Mouse (Mus musculus) ES-Bruce4 (cell line): ENCODE results near the gene Rnf180. TPM values are rescaled to one million over a fixed set of nuclear protein-coding genes. Genes with fewer than 3 reads are reported as not detected.

Experiments used
- H3K27ac ChIP-seq: 2 replicates; pipeline ENCODE4 v1.5.1; 2012; ENCODE audit warnings: low read length, inconsistent platforms; ENCODE audit not compliant: insufficient read depth
- H3K27me3 ChIP-seq: 2 replicates; pipeline ENCODE4 v1.6.1; 2012; ENCODE audit warnings: mild to moderate bottlenecking, low read length, inconsistent platforms; ENCODE audit not compliant: control insufficient read depth, poor library complexity, insufficient read depth, severe bottlenecking
- H3K36me3 ChIP-seq: 2 replicates; pipeline ENCODE4 v1.6.1; 2012; ENCODE audit warnings: inconsistent platforms, mild to moderate bottlenecking, low read length, moderate library complexity; ENCODE audit not compliant: control insufficient read depth, poor library complexity, insufficient read depth, severe bottlenecking
- H3K4me1 ChIP-seq: one replicate; pipeline ENCODE4 v1.8.1; 2011; ENCODE audit warnings: low read length; ENCODE audit not compliant: control insufficient read depth, insufficient read depth
- H3K4me3 ChIP-seq: 2 replicates; pipeline ENCODE4 v1.5.1; 2011; ENCODE audit warnings: low read depth, mild to moderate bottlenecking, low read length
- H3K9ac ChIP-seq: 2 replicates; pipeline ENCODE4 v1.6.1; 2012; ENCODE audit warnings: low read depth, mild to moderate bottlenecking, inconsistent platforms; ENCODE audit not compliant: poor library complexity, severe bottlenecking
- H3K9me3 ChIP-seq: replicated peaks from 2 replicates; pipeline ENCODE4 v1.6.1; 2012; ENCODE audit warnings: mild to moderate bottlenecking, low read length, inconsistent platforms; ENCODE audit not compliant: control insufficient read depth, poor library complexity, insufficient read depth, severe bottlenecking
- CTCF ChIP-seq: IDR thresholded peaks from one replicate; pipeline ENCODE4 v1.8.1; 2011; ENCODE audit warnings: low read depth, low read length
- EP300 ChIP-seq: IDR thresholded peaks from 2 replicates; pipeline ENCODE4 v1.6.1; 2011; ENCODE audit warnings: low read depth, low read length; ENCODE audit not compliant: insufficient read depth
- POLR2A ChIP-seq: IDR thresholded peaks from one replicate; pipeline ENCODE4 v1.8.1; 2011; ENCODE audit warnings: low read length; ENCODE audit not compliant: insufficient read depth
- polyA plus RNA-seq: library from polyadenylated mRNA; stranded (reverse); fragments of >200 nt; gene quantifications from 2 replicates; pipeline ENCODE4 v1.2.4, GENCODE M21; 2011; ENCODE audit warnings: low read depth; ENCODE audit not compliant: missing spikeins, insufficient read depth, insufficient read length

Gene Rnf180
- polyA plus RNA-seq, 1 experiment: 1.1 TPM

DNA sequence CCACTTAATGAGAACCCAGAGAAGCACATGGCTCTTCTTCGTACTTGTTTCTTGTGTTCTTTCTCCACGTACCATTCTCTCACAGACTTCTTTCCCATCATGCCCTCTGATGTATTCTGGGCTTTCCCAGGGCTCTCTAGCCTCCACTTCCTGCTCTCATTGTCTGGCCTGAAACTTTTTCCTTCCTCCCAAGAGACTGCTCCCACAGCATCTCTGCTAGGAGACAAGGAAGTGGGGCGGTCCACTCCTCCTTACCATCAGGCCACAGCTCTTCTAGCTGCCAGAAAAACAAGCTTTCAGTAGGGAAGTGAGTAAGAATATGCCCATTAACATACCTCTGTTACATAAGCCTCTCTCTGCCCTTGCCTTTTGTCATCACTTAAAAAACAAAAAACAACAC, 90.8 kb downstream of the Rnf180 start:
- no peaks in the 10 kb centered on the region for H3K4me1 ChIP-seq
- no peak overlapping the region for H3K9ac ChIP-seq
- no peak overlapping the region for H3K27ac ChIP-seq
- TF ChIP-seq CTCF (no peak), POLR2A (no peak), EP300 (no peak)
- no peaks in the 10 kb centered on the region for H3K27me3 ChIP-seq
- H3K4me3 ChIP-seq: no peak overlapping the region
- H3K36me3 ChIP-seq: no peaks in the 10 kb centered on the region
- no peaks in the 10 kb centered on the region for H3K9me3 ChIP-seq

DNA sequence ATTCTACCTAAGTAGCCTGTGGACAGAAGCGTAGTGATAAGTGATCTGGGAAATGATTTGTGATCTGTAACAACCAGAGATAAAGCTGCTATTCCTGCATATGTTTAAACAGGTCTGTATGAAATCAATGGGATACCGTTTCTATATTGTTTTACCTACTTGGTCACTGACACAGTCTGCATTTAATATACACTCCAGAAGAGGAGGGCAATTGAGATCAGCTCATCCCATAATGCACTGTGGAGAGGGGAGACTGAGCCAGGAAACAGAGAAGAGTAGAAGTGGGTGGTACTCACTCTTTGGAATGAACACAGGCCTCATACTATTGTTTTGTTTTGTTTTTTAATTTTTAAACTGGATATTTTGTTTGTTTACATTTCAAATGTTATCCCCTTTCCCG, 96.0 kb downstream of the Rnf180 start:
- TF ChIP-seq CTCF: no peak
- no peak for TF ChIP-seq POLR2A
- no peak for TF ChIP-seq EP300
- no peaks in the 10 kb centered on the region for H3K9me3 ChIP-seq
- H3K27me3 ChIP-seq: no peaks in the 10 kb centered on the region
- H3K36me3 ChIP-seq: no peaks in the 10 kb centered on the region
- H3K27ac ChIP-seq: no peak overlapping the region
- H3K9ac ChIP-seq: no peak overlapping the region
- H3K4me3 ChIP-seq: no peak overlapping the region
- H3K4me1 ChIP-seq: no peaks in the 10 kb centered on the region

DNA sequence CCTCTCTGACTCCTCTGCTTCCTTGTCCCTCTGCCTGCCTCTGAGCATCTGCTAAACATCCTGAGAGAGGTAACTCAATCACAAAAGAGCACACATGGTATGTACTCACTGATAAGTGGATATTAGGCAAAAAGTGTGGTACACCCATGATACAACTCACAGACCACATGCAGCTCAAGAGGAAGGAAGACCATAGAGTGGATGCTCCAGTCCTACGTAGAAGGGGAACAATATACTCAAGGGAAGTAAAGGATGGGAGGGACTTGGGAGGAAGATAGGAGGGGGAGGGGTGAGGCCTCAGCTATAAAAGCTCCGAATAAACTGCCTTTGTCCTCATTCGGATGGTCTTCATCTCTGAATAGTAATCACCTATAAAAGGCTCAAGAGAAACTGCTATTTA, 96.6 kb downstream of the Rnf180 start:
- no peaks in the 10 kb centered on the region for H3K36me3 ChIP-seq
- H3K9ac ChIP-seq: no peak overlapping the region
- no peaks in the 10 kb centered on the region for H3K27me3 ChIP-seq
- no peaks in the 10 kb centered on the region for H3K9me3 ChIP-seq
- H3K4me3 ChIP-seq: no peak overlapping the region
- no peak overlapping the region for H3K27ac ChIP-seq
- no peaks in the 10 kb centered on the region for H3K4me1 ChIP-seq
- TF ChIP-seq CTCF (no peak), POLR2A (no peak), EP300 (no peak)

DNA sequence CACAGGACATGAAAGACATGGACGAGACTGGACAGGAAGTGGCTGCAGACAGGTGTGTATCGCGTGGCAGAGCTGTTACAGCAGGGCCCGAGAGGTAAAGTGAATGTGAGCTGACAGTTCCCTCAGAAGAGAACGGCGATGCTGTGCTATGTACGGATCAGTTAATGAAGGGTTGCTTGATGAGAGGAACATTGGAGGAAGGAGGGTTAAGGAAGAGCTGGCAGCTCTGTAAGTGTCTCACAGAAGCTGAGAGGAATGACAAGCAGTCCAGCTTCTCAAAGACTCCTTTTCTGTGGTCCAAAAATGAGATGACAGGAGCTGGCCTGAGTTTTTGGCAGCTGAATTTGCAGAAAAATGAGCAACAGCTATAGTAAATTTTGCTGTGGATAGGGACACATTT, 101.0 kb downstream of the Rnf180 start:
- Histone ChIP-seq H3K4me1 (no peaks in the 10 kb centered on the region), H3K9me3 (no peaks in the 10 kb centered on the region), H3K4me3 (no peak overlapping the region), H3K27ac (no peak overlapping the region), H3K9ac (no peak overlapping the region), H3K36me3 (no peaks in the 10 kb centered on the region), H3K27me3 (no peaks in the 10 kb centered on the region)
- TF ChIP-seq EP300 (no peak), CTCF (no peak), POLR2A (no peak)

DNA sequence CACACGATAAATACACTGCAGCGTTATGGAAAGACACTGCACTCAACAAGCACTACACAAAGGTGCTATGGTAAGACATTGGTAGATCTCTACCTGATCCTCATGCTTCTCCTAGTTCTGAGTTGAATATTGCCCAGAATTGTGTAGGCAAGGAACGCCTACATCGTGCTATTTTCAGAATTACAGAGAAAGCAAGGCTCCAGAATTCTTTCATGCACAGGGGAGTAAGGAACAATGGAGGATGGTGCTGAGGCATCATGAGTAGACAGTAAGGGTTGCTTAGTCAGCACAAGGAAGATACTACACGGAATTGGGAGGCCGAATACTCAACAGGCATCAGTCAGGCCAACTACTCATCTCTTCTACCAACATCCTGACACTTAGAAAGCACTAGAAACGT, 105.9 kb downstream of the Rnf180 start:
- Histone ChIP-seq H3K27me3 (no peaks in the 10 kb centered on the region), H3K4me1 (no peaks in the 10 kb centered on the region), H3K4me3 (no peak overlapping the region), H3K9me3 (no peaks in the 10 kb centered on the region), H3K36me3 (no peaks in the 10 kb centered on the region), H3K27ac (no peak overlapping the region), H3K9ac (no peak overlapping the region)
- TF ChIP-seq CTCF (no peak), EP300 (no peak)

DNA sequence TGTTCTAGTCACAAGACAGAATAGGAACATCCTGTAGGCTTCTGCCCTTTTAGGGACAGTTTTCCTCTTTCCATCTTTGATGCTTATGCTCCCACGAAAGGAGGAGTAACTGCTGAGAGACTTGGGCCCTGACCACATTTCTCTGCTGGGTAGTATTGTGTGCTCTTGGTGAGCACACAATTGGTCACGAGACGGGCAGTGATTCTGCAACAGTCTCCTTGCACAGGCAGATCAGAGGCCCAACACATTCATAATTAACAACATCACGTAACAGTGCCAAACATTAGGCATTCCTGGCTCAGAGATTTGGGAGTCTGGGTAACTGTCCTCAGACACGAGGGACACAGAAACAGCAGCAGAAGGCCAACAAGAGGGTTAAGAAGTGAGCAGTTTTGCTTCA, 113.8 kb downstream of the Rnf180 start:
- Histone ChIP-seq H3K36me3 (no peaks in the 10 kb centered on the region), H3K27ac (no peak overlapping the region), H3K4me1 (no peaks in the 10 kb centered on the region), H3K9ac (no peak overlapping the region), H3K27me3 (no peaks in the 10 kb centered on the region), H3K4me3 (no peak overlapping the region), H3K9me3 (no peaks in the 10 kb centered on the region)
- no peak for TF ChIP-seq CTCF
- TF ChIP-seq EP300: no peak
- no peak for TF ChIP-seq POLR2A
